Mouse (Mus musculus): ENCODE measurements around the gene Cit.

- TF ChIP-seq CTCF (IDR thresholded peaks at IDR 0.05; ENCODE audit: low read depth, low read length) (peak; percentile 34; the same call in 1 of the 2 replicates), GATA1 (IDR thresholded peaks at IDR 0.05; ENCODE audit: borderline replicate concordance, low read length) (no peak), POLR2AphosphoS5 (IDR thresholded peaks at IDR 0.05; ENCODE audit: insufficient replicate concordance, low read depth, low read length) (no peak), TAL1 (conservative IDR thresholded peaks at IDR 0.05; ENCODE audit: low read depth, low read length) (no peak), GATA2 (IDR thresholded peaks at IDR 0.05; ENCODE audit: borderline replicate concordance, low read depth, low read length) (no peak)
These were observed 161.4 kb downstream of the Cit start for GRCm38 (mm10) chr5:116006324-116007099.

All from G1E (cell line).